Mouse (Mus musculus) hindbrain, embryonic 10.5 days (tissue): ENCODE measurements around the gene Kynu. TPM values are rescaled to one million over a fixed set of nuclear protein-coding genes. Genes with fewer than 3 reads are reported as not detected.

Experiments
- DNase-seq: peaks from one replicate; pipeline ENCODE4 v3.0.0-alpha.2; 2017; ENCODE audit warnings: low spot score
- H3K27ac ChIP-seq: fragments of 300-500 bp; sonication (generic); 2 replicates; pipeline ENCODE4 v1.5.1; 2016; ENCODE audit warnings: mild to moderate bottlenecking, moderate library complexity
- H3K27me3 ChIP-seq: fragments of 300-500 bp; sonication (generic); 2 replicates; pipeline ENCODE4 v1.6.1; 2016; ENCODE audit warnings: mild to moderate bottlenecking; ENCODE audit not compliant: poor library complexity, insufficient read depth, severe bottlenecking
- H3K36me3 ChIP-seq: fragments of 300-500 bp; sonication (generic); 2 replicates; pipeline ENCODE4 v1.6.1; 2016; ENCODE audit warnings: mild to moderate bottlenecking, moderate library complexity
- H3K4me1 ChIP-seq: fragments of 300-500 bp; sonication (generic); replicated peaks from 2 replicates; pipeline ENCODE4 v1.6.1; 2016; ENCODE audit warnings: mild to moderate bottlenecking
- H3K4me3 ChIP-seq: fragments of 300-500 bp; sonication (generic); 2 replicates; pipeline ENCODE4 v1.5.1; 2016; ENCODE audit warnings: mild to moderate bottlenecking, moderate library complexity
- H3K9me3 ChIP-seq: fragments of 300-500 bp; sonication (generic); 2 replicates; pipeline ENCODE4 v1.6.1; 2016; ENCODE audit warnings: mild to moderate bottlenecking, moderate library complexity
- WGBS: fragments of 180-500 bp; shearing (Covaris S2); methylation state at CpG from one replicate; pipeline ENCODE4 v1.1.7; 2016; 5-methylcytosine and 5-hydroxymethylcytosine counted together
- polyA plus RNA-seq: library from polyadenylated mRNA; unstranded; fragments of >200 nt; fragmentation: Nextera tagmentation; extraction: Ambion mirVana; gene quantifications from 2 replicates; pipeline ENCODE4 v1.2.1, GENCODE M21; 2016

The Kynu gene
- polyA plus RNA-seq, 1 experiment from 2014 or later, result 1.0 TPM

DNA sequence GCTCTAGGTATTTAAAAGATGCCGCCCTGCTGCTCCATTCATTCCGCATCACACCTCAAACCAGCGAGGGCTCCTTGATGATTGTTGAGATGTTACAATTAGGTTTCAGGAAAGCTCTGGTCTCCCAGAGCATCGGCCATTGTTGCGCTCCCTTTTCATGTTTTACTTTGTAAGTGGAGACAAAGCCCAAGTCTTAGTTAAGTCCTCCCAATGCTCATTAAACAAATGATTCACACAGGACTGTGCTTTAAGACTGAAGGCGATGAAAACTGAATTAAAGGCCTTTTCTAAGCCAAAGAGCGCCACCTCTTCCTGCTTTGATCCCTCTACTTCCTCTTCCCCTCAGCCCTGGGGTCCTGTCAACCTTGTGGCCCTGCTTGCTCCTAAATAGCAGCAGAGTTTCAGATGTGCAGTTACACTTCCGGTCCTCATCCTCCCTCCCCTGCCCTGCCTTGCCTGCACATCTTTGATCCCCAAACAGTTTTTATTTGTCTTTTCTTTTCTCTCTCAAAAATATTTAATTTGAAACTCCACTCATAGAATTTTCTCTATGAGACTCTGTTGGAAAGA lies 28.2 kb downstream of the Kynu start:
- 41% methylated on average over 8 of the region's 8 CpGs for WGBS
- Histone ChIP-seq H3K9me3 (no peaks in the 10 kb centered on the region), H3K36me3 (no peaks in the 10 kb centered on the region), H3K27me3 (no peaks in the 10 kb centered on the region), H3K4me3 (no peak overlapping the region), H3K27ac (no peak overlapping the region), H3K4me1 (no peaks in the 10 kb centered on the region)
- DNase-seq, result no peak

DNA sequence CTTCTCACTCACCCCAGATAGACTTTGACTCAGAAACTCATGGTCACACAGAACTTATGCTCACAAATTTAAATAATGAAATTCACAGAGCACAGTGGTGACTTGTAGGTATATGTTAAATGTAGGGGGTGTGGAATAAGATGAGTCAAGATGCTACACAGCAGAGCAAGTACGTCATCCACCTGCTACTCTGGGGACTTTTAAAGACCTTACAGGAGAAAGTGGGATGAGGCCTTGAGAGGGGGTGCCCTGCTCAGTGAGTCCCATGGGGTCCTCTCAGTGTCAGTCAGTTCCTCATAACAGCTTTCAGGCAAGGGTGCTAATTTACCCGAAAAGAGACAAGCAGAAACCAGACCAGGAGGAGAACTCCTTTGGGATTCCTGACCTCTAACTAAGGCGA lies 30.4 kb downstream of the Kynu start:
- WGBS, result 83% methylated on average over 3 of the region's 3 CpGs
- Histone ChIP-seq H3K9me3 (no peaks in the 10 kb centered on the region), H3K4me1 (no peaks in the 10 kb centered on the region), H3K27me3 (no peaks in the 10 kb centered on the region), H3K4me3 (no peak overlapping the region), H3K36me3 (no peaks in the 10 kb centered on the region), H3K27ac (no peak overlapping the region)
- no peak for DNase-seq

DNA sequence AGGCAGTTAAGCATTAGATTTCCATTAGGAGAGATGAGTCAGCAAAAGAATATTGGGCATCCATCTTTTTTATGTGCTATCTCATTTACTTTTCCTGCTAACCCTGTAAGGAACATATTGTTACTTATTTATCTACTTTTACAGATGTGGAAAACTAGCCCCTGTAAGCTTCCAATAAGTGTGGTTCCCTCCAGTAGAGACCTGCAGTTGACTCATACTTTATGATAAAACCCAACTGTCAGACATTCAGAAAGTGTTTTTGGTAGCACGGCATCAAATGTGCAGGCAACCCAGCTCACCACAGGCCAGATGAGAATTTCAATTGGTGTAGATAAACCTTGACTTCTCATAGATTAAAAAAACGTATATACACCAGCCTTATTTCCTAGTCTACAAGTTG lies 32.7 kb downstream of the Kynu start:
- peaks cover 4% of the 10 kb centered on the region; the same call in 1 of the 2 replicates for H3K4me1 ChIP-seq
- no peaks in the 10 kb centered on the region for H3K36me3 ChIP-seq
- 84% methylated on average over 2 of the region's 2 CpGs for WGBS
- DNase-seq, result no peak
- no peak overlapping the region for H3K4me3 ChIP-seq
- no peak overlapping the region for H3K27ac ChIP-seq
- H3K9me3 ChIP-seq, result no peaks in the 10 kb centered on the region
- H3K27me3 ChIP-seq, result no peaks in the 10 kb centered on the region

DNA sequence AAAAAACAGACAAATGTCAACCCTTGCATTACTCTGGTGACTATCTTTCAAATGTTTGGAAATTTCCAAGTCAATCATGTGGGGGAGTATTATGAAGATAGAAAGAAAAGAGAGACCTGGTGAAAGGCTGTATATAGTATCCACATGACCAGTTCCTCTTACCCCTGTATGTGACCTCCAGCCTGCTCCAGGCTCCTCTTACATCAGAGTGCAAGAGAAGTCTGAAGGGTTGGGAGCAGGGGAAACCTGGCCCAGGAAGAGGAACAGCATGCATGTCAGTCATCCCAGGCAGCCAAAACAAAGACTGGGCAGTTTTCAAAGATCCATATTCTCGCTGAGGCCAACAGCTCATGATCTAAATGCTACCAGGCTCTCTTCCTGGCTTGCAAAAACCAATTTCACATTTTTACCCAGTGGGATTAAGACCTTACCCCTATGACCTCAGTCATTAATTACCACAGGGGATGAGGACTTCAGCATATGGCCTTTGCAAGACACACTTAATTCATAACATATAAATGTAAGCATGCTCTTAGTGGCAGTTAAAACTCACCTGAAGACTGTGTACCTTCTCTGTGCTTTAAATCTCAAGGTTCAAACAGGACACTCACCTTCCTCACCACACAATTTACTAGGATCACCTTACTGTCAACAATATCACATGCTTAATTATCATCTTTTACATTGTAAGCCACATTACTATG lies 37.0 kb downstream of the Kynu start:
- Histone ChIP-seq H3K27ac (no peak overlapping the region), H3K36me3 (no peaks in the 10 kb centered on the region), H3K4me3 (no peak overlapping the region), H3K4me1 (peaks cover 4% of the 10 kb centered on the region; the same call in 1 of the 2 replicates), H3K9me3 (no peaks in the 10 kb centered on the region), H3K27me3 (no peaks in the 10 kb centered on the region)
- peak; percentile 6 for DNase-seq
- WGBS, result 62% methylated on average over 1 of the region's 1 CpGs

DNA sequence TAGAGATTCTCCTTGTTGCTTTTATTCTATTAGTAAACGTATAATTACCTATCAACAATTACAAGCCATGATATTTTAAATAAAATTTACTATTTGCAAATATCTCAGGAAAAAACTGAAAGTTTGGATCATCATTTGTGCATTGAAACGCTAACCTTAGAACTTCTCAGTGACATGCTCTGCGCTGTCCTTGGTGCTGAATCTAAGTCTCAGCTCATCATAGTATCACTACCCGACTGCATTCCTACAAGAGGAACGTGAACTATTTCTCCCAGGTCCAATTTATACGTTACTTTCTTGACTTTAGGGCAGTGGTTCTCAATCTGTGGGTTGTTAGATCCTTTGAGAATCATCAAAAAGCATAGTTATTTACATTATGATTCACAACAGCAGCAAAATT lies 58.4 kb downstream of the Kynu start:
- whole genome bisulfite sequencing, result 10% methylated on average over 6 of the region's 6 CpGs
- Histone ChIP-seq H3K4me3 (no peak overlapping the region), H3K27ac (no peak overlapping the region), H3K36me3 (no peaks in the 10 kb centered on the region), H3K4me1 (no peaks in the 10 kb centered on the region), H3K9me3 (no peaks in the 10 kb centered on the region), H3K27me3 (no peaks in the 10 kb centered on the region)
- peak; percentile 29 for DNase-seq

DNA sequence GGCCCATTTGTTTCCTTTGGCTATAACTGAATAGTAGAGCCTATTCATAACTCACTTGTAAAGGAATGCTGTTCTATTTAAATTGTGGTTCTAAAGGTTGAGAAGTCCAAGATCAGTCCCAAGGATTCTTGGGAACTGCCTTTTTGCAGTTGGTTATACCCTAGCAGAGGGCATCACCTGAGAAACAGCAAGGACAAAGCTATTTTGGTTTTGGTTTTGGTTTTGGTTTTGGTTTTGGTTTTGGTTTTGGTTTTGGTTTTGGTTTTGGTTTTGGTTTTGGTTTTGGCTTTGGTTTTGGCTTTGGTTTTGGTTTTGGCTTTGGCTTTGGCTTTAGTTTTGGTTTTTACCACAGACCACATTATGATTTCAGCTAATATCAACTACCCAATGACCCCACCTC lies 66.0 kb downstream of the Kynu start:
- no peaks in the 10 kb centered on the region for H3K9me3 ChIP-seq
- H3K4me1 ChIP-seq, result no peaks in the 10 kb centered on the region
- no peak overlapping the region for H3K4me3 ChIP-seq
- no peak for DNase-seq
- no peak overlapping the region for H3K27ac ChIP-seq
- H3K27me3 ChIP-seq, result no peaks in the 10 kb centered on the region
- H3K36me3 ChIP-seq, result no peaks in the 10 kb centered on the region

DNA sequence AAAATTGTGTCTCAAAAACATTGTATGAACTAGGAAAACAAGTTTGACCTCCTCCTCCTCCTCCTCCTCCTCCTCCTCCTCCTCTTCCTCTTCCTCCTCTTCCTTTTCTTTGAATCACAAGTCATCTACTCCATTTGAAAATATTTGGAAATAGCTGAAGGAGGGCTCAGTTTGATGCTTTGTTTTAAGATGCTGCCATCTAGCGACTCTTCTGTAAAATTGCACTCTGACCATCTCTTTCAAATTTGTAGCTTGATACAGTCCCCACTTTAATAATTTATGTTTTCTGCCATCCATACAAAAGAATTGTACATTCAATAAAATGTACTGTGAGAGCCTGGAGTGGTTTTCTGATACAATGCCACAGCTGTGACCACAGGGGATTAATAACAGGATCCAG lies 67.7 kb downstream of the Kynu start:
- no peaks in the 10 kb centered on the region for H3K36me3 ChIP-seq
- no peak overlapping the region for H3K27ac ChIP-seq
- H3K9me3 ChIP-seq, result no peaks in the 10 kb centered on the region
- no peak overlapping the region for H3K4me3 ChIP-seq
- H3K27me3 ChIP-seq, result no peaks in the 10 kb centered on the region
- H3K4me1 ChIP-seq, result no peaks in the 10 kb centered on the region
- no peak for DNase-seq
- 0% methylated on average over 1 of the region's 1 CpGs for WGBS

DNA sequence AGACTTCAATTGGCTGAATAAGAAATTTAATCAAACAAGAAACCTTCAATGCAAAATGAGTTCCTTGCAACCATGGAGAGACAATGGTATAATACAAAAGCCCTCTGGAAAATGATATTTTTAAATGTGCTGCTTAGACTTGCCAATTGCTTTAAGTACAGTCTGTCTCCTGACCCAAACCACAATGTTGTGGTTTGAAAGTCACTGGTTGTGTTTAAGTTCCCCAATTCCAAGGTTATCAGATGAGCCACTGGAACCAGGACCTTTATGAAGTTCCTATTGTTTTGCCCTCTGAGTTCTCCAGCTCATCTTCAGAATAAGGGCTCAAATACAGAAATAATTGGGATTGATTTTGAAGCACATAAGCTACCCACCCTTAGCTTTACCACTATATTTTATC lies 76.7 kb downstream of the Kynu start:
- H3K27me3 ChIP-seq, result no peaks in the 10 kb centered on the region
- H3K27ac ChIP-seq, result no peak overlapping the region
- DNase-seq, result no peak
- no peaks in the 10 kb centered on the region for H3K4me1 ChIP-seq
- no peak overlapping the region for H3K4me3 ChIP-seq
- no peaks in the 10 kb centered on the region for H3K9me3 ChIP-seq
- H3K36me3 ChIP-seq, result no peaks in the 10 kb centered on the region

DNA sequence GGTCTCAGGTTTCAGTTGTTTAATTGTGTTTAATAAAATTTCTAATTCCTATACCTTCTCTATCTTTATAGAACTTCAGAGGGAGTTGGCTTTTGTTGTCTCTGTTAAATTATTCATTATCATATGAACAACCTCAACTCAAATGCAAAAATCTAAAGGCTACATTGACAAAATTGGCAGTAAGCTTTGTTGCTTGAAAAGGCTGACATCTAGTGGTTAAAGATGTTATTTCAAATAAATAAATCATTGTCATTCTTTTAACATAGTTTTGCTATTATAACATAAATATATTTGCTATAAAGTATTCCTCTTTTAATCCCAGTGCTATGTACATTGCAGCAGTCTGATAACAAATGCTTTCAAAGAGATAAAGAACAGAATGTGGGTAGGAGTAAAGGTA lies 81.4 kb downstream of the Kynu start:
- no peak overlapping the region for H3K27ac ChIP-seq
- H3K27me3 ChIP-seq, result no peaks in the 10 kb centered on the region
- no peaks in the 10 kb centered on the region for H3K9me3 ChIP-seq
- DNase-seq, result no peak
- H3K36me3 ChIP-seq, result no peaks in the 10 kb centered on the region
- H3K4me1 ChIP-seq, result no peaks in the 10 kb centered on the region
- H3K4me3 ChIP-seq, result no peak overlapping the region

DNA sequence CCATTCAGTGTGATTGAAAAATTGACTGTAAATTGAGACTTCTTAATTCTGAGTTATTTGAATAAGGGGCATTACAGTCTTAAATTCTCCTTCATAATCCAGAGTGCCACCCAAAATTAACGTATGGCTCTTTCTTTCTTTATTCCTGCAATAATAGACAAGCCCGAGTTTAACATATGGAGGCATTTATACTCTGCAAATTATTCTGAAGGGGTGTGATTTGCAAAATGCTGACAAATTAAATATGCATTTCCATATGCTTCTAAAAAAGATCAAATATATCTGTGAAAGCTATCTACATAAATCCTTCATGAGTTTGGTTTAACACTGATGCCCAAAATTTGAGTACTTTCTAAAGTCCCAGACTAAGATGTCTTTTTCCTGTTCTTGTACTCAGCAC lies 91.8 kb downstream of the Kynu start:
- H3K27ac ChIP-seq, result no peak overlapping the region
- H3K4me3 ChIP-seq, result no peak overlapping the region
- H3K36me3 ChIP-seq, result no peaks in the 10 kb centered on the region
- WGBS, result 86% methylated on average over 2 of the region's 2 CpGs
- no peaks in the 10 kb centered on the region for H3K27me3 ChIP-seq
- no peaks in the 10 kb centered on the region for H3K4me1 ChIP-seq
- no peak for DNase-seq
- no peaks in the 10 kb centered on the region for H3K9me3 ChIP-seq

DNA sequence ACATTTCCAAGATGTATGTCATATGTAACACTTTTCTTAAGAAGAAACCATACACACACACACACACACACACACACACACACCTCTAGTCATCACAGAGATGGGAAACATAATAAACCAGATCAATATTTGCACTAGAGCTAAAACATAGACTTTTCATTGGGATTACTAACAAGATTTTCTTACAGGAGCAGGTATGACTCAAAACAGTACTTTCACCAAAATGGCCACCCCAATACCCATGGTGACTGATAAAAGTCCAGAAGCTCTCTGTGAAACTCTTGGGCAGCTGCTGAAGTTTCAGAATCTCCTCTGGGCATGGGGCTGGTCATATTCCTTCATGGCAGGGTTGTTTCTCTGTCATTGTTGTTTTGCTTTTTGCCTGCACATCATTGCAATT lies 114.5 kb downstream of the Kynu start:
- no peak overlapping the region for H3K4me3 ChIP-seq
- DNase-seq, result no peak
- H3K9me3 ChIP-seq, result no peaks in the 10 kb centered on the region
- H3K36me3 ChIP-seq, result no peaks in the 10 kb centered on the region
- no peak overlapping the region for H3K27ac ChIP-seq
- no peaks in the 10 kb centered on the region for H3K27me3 ChIP-seq
- no peaks in the 10 kb centered on the region for H3K4me1 ChIP-seq

DNA sequence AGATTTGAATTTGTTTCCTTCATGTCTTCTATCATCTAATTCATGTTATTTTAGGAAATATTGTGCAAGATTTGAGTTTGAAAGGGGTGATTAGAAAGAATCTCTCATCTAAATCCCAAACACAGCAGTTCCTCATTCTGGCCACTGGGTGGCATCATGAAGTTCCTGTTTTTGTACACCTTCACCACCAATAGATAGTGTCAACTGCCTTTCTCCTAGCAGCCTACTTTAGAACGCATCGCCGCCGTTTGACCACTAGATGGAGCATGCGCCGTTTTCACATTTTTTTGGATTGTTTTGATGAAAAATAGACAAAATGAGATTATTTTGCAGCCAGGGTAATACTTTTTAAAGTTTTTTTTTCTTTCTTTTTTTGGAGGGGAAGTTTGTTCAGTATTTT lies 118.5 kb downstream of the Kynu start:
- Histone ChIP-seq H3K27ac (no peak overlapping the region), H3K9me3 (no peaks in the 10 kb centered on the region), H3K27me3 (no peaks in the 10 kb centered on the region), H3K4me3 (no peak overlapping the region), H3K4me1 (no peaks in the 10 kb centered on the region), H3K36me3 (no peaks in the 10 kb centered on the region)
- DNase-seq, result peak; percentile 49
- 1% methylated on average over 6 of the region's 6 CpGs for WGBS

DNA sequence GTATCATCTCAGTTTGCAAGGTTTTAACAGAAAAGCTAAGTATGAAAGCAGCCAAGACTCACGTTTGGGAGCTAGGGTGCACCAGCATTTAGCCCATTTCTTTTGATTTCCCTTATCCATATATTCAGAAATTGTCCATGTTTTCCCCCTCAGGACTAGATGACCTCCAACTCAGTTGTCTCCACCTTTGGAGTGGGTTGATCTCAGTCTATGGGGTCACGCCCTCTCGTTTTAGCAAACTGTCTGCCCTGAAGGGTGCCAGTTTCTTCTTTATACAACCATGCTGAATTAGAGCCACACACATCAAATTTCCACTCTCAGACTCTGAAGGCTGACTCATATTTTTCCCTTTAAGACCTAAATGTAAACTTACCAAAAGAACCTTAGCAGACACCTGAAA lies 119.0 kb downstream of the Kynu start:
- WGBS, result 53% methylated on average over 3 of the region's 3 CpGs

DNA sequence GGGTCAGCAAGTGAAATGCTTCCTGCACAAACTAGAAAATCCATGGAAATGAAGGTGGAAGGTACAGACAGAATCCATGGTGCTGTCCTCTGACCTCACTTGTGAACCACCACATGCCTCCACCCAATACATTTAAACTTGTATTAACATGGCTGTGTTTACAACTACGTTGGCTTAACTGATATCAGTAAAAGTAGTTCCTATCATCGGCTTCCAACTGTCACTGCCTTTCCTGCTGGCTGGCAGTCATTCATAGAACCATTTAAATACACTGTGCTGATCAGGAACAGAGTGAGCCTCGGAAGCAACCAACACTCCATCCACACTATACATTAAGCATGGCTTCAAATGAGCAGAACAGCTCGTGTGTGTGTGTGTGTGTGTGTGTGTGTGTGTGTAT lies 120.1 kb downstream of the Kynu start:
- Histone ChIP-seq H3K4me3 (no peak overlapping the region), H3K27ac (no peak overlapping the region), H3K36me3 (no peaks in the 10 kb centered on the region), H3K9me3 (no peaks in the 10 kb centered on the region), H3K27me3 (no peaks in the 10 kb centered on the region), H3K4me1 (no peaks in the 10 kb centered on the region)
- DNase-seq, result no peak
- 83% methylated on average over 4 of the region's 4 CpGs for WGBS

More for the DNA sequence above, 119.0 kb downstream of the Kynu start:
- Histone ChIP-seq H3K27me3 (no peaks in the 10 kb centered on the region), H3K4me1 (no peaks in the 10 kb centered on the region), H3K36me3 (no peaks in the 10 kb centered on the region), H3K9me3 (no peaks in the 10 kb centered on the region), H3K4me3 (no peak overlapping the region), H3K27ac (no peak overlapping the region)
- no peak for DNase-seq
